Mouse (Mus musculus) c-Kit-positive CD71-positive TER-119-positive erythroid progenitor cells, embryonic 14.5 days (primary cell): ENCODE results near the gene Opn4.

Experiments used
- DNase-seq: peaks from one replicate; pipeline ENCODE4 v3.0.0-alpha.2; 2013; ENCODE audit warnings: low spot score

Opn4 gene

GRCm38 (mm10) chr14:34599941-34600340, at the start of gene Opn4:
Gene Opn4 (minus strand): TSS chr14:34600142.
- DNase-seq, result no peak

GRCm38 (mm10) chr14:34647870-34648475, 48.0 kb upstream of the Opn4 start:
- DNase-seq, result no peak

GRCm38 (mm10) chr14:34644140-34644539, 44.2 kb upstream of the Opn4 start:
- DNase-seq, result no peak

- no peak for DNase-seq
Measured at GRCm38 (mm10) chr14:34635721-34636120, 35.8 kb upstream of the Opn4 start.

- no peak for DNase-seq
Measured at GRCm38 (mm10) chr14:34635192-34635591, 35.2 kb upstream of the Opn4 start.

GRCm38 (mm10) chr14:34632722-34633448, 32.9 kb upstream of the Opn4 start:
- peak; percentile 56 for DNase-seq

- no peak for DNase-seq
Measured at GRCm38 (mm10) chr14:34626824-34627223, 26.9 kb upstream of the Opn4 start.

- DNase-seq, result peak; percentile 76
Measured at GRCm38 (mm10) chr14:34623531-34624210, 23.7 kb upstream of the Opn4 start.

GRCm38 (mm10) chr14:34623074-34623473, 23.1 kb upstream of the Opn4 start:
- DNase-seq, result no peak

- peak; percentile 73 for DNase-seq
Measured at GRCm38 (mm10) chr14:34620611-34621376, 20.9 kb upstream of the Opn4 start.

- no peak for DNase-seq
Measured at GRCm38 (mm10) chr14:34618808-34619207, 18.9 kb upstream of the Opn4 start.

- peak; percentile 81 for DNase-seq
Measured at GRCm38 (mm10) chr14:34616821-34617220, 16.9 kb upstream of the Opn4 start.

GRCm38 (mm10) chr14:34615625-34616024, 15.7 kb upstream of the Opn4 start:
- no peak for DNase-seq

- DNase-seq, result no peak
Measured at GRCm38 (mm10) chr14:34615082-34615481, 15.1 kb upstream of the Opn4 start.

- no peak for DNase-seq
Measured at GRCm38 (mm10) chr14:34614551-34614950, 14.6 kb upstream of the Opn4 start.

- no peak for DNase-seq
Measured at GRCm38 (mm10) chr14:34613523-34613922, 13.6 kb upstream of the Opn4 start.

GRCm38 (mm10) chr14:34612222-34612621, 12.3 kb upstream of the Opn4 start:
- peak; percentile 44 for DNase-seq

GRCm38 (mm10) chr14:34611591-34611990, 11.6 kb upstream of the Opn4 start:
- DNase-seq, result no peak

GRCm38 (mm10) chr14:34601910-34602309, 2.0 kb upstream of the Opn4 start:
- no peak for DNase-seq

GRCm38 (mm10) chr14:34595596-34596255, 4.2 kb downstream of the Opn4 start:
- DNase-seq, result no peak

GRCm38 (mm10) chr14:34591741-34592535, 8.0 kb downstream of the Opn4 start:
- no peak for DNase-seq
